Mouse (Mus musculus) C2C12 (cell line): ENCODE data around the gene Mpi.

Experiments
- CTCF ChIP-seq: IDR thresholded peaks from one replicate; pipeline ENCODE4 v1.5.1; 2011; ENCODE audit not compliant: control insufficient read depth, insufficient read depth, insufficient read length
- MYOG ChIP-seq: IDR thresholded peaks from one replicate; pipeline ENCODE4 v1.6.1; 2011; ENCODE audit not compliant: control insufficient read depth, insufficient read length; ENCODE audit errors: extremely low read depth
- USF1 ChIP-seq: IDR thresholded peaks from one replicate; pipeline ENCODE4 v1.6.1; 2011; ENCODE audit warnings: low read depth, mild to moderate bottlenecking, control low read depth, moderate library complexity

GRCm38 (mm10) chr9:57494970-57495369 lies 57.6 kb downstream of the Mpi start:
- TF ChIP-seq MYOG: no peak
- TF ChIP-seq CTCF: no peak
- no peak for TF ChIP-seq USF1
